Mouse (Mus musculus) gastrocnemius, postnatal 36 days (tissue): ENCODE measurements around the gene Gm4559. TPM values are rescaled to one million over a fixed set of nuclear protein-coding genes. Genes with fewer than 3 reads are reported as not detected.
"Not testable (repeated sequence)": the region's sequence is repeated elsewhere in the genome, so short reads cannot be mapped to it uniquely, and the experiment has no call there.

Experiments used
- DNase-seq, 2 experiments: peaks; one replicate each; pipeline ENCODE4 v3.0.0; 2022
- intact Hi-C: fragments of 180-260 bp; cut with DNase I; formaldehyde crosslinking; loops from one replicate; pipeline ENCODE4 v1.15.1; 2025
- total RNA-seq, 2 experiments: library from RNA; stranded (reverse); gene quantifications; 2 replicates each; pipeline ENCODE4 v1.2.3; 2021

Gene Gm4559
- total RNA-seq, 2 experiments from 2014 or later, result not detected

DNA sequence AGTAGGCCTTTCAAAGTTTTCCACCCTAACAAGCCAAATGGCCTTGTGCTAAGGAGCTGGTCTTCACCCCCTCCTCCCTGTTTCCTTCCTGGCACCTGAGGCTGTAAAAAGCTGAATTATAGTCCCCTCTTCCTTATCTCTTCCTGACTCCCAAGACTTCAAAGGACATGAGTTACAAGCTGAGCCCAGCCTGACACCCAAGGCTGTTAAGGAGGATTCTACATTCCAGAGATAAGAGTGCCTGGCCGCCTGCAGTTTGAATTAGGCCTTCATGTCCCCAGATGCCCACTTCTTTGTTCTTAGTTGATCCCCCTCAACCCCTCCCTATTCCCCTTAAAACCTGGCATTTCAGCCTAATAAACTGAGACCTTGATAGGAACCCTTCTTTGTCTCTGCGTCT lies 8.7 kb upstream of the Gm4559 start:
- intact Hi-C loops, result not testable (repeated sequence)

DNA sequence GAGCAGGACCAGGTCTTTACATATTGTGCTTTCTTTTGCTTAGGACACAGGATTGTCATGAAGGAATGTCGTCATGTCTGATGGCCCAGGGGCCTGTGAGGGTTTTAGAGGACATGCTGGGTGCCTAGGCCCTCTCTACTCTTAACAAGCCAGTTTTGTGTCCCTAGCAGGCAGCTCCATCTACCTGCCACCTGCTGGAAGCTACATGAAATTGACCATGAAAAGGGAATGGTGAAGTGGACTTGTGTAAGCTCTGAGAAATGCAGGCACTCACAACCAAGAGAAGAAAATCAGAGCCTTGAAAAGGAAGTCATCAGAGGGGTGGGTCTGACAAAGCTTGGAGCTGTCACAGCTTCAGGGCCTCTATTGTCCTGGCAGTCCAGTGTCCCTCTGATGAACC lies 5.1 kb upstream of the Gm4559 start:
- intact Hi-C loops, DNase-seq: not testable (repeated sequence)

More for the DNA sequence above, 8.7 kb upstream of the Gm4559 start:
- DNase-seq, result not testable (repeated sequence)

DNA sequence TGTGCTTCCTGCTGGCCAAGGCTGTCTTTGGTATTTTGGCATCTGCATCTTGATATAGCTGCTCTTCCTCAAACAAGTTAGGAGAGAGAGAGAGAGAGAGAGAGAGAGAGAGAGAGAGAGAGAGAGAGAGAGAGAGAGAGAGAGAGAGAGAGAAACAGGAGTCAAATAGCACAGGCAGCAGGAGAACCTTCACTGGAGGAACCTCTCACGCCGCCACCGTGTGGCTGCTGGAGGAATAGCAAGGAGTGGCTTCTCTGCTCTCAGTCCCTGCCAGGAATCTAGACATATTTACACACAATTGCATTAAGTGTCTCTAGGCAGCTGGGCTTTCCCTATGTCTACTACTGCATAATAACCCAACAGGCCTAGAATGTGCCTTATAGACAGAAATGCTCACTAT lies 4.0 kb upstream of the Gm4559 start:
- intact Hi-C loops, result not testable (repeated sequence)
- peak; percentile 37 to 58 for DNase-seq

DNA sequence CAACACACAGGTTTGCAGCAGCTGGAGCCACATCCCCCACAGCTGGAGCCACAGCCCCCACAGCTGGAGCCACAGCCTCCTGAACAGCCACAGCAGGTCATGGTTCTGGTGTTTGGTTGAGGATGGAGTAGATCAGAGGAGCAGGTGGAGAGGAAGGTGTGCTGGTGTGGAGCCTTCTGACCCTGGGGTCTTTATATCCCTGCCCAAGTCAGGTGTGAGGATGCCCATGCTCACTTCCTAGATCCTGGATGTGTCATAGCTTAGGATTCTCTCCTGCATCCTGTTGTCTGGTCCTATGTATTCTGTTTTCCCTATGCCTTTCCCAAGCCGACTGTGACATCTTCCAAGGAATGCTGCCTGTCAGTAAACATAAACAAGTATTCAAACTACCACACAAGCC lies 15.9 kb downstream of the Gm4559 start, which contains the start of gene Gm2431:
Gene Gm2431 (minus strand): TSS at position 101 of the 400 bp plus-strand sequence.
- intact Hi-C loops, DNase-seq: not testable (repeated sequence)

DNA sequence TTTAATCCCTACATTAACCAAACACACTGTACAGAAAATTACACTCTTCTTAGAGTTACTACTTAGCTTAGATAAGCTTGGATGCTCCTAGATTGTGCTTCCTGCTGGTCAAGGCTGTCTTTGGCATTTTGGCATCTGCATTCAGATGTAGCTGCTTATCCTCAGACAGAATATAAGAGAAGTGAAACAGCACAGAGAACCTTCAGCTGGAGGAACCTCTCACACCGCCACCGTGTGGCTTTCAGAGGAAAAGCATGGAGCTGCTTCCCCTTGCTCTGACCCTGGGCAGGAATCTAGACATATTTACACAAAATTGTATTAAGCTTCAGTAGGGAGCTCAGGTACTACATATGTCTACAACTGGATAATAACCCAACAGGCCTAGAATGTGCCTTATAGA lies 18.6 kb downstream of the Gm4559 start:
- no peak for DNase-seq

DNA sequence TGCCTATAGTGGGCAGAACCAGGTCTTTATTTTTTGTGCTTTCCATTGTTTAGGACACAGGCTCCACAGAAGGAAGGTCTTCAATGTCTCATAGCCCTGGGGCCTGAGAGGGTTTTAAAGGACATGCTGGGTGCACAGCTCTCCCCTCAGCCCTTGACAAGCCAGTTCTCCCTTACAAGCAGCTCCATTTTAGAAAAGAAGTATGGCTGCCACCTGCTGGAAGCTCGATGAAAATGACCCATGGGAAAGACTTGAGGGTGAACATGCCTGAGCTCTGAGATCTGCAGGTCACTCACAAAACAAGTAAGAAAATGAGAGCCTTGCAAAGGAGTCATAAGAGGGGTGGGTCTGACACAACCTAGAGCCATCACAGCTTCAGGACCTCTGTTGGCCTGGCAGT lies 24.3 kb downstream of the Gm4559 start:
- intact Hi-C loops, result loop anchor here (1.0 kb wide), 1 partner anchor 104 kb away; no protein-coding TSS in a partner anchor
- DNase-seq, result no peak

More for the DNA sequence above, 18.6 kb downstream of the Gm4559 start:
- intact Hi-C loops, result no loop called here

DNA sequence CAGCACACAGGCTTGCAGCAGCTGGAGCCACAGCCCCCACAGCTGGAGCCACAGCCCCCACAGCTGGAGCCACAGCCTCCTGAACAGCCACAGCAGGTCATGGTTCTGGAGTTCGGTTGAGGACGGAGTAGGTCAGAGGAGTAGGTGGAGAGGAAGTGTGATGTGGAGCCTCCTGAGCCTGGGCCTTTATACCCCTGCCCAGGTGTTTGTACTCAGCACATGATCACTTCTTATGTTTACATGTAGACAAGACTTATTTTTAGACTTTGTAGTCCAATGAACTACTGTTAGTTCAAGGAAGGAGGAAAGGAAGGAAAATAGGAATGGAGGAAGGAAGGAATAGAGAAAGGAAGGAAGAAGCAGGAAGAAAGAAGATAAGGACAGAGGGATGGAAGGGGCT lies 33.2 kb downstream of the Gm4559 start, which contains the start of gene Gm40460:
Gene Gm40460 (minus strand): TSS at position 101 of the 400 bp plus-strand sequence.
- intact Hi-C loops, result no loop called here

DNA sequence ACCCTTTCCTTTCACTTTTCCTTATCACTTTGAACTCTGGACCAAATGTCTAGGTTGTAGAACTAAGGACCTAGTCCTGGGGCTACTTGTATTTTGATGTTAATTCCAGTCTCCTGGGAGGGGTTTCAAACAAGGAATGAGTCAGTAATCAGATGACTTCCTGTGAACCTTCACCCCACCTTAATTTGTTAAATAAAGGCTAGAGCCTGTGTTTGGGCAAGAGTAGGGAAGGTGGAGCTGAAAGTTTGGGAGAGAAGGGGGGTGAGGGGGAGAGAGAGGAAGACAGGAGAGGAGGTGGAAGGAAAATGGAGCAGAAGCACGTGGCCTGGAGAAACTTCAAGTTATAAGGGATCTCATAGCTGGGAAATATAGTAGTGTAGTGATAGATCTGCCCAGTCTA lies 42.6 kb downstream of the Gm4559 start:
- intact Hi-C loops, result no loop called here
- DNase-seq, result no peak

More for the DNA sequence above, 33.2 kb downstream of the Gm4559 start, which contains the start of gene Gm40460:
- no peak for DNase-seq

DNA sequence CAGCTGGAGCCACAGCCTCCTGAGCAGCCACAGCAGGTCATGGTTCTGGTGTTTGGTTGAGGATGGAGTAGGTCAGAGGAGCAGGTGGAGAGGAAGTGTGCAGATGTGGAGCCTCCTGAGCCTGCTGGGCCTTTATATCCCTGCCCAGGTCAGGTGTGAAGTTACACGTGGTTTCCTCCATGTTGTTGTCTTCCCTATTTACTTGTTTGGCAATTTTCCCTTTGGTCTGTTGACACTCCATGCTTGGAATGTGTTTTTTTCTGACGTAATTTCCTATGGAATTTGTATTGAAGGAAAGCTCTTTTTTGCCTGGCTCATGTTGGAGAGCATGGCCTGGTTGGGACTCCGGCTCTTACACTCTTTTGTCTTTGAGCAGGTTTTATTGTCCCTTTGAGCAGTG lies 44.3 kb downstream of the Gm4559 start, which contains the start of gene Krtap5-5:
Gene Krtap5-5 (minus strand): TSS at position 101 of the 400 bp plus-strand sequence.
- intact Hi-C loops, result not testable (repeated sequence)

DNA sequence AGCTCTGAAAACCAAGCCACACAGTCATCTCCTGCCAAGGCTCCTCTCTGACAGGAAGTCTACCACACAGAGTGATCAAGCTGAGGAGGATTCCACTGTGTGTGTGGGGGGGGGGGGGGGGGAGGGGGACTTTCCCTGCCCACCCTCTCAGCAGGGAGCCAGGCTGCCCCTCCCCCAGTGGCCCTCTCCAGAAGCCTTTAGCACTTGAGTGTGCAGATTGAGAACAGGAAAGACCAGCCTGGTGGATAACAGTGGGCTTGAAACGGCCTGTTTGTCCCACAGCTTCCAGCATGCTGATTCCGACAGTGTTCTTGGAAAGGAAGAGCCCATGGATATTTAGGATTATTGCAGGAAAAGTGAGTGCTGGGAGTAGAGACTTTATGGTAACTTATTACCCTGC lies 49.6 kb downstream of the Gm4559 start:
- intact Hi-C loops, result no loop called here
- DNase-seq, result no peak

More for the DNA sequence above, 44.3 kb downstream of the Gm4559 start, which contains the start of gene Krtap5-5:
- not testable (repeated sequence) for DNase-seq

Other genes starting within 250 kb of the Gm4559 start
- 10 to 100 TPM; 40.2 to 43.7 TPM for gene Mob2, start 213.3 kb downstream of the Gm4559 start, total RNA-seq
- gene Dusp8, start 178.5 kb downstream of the Gm4559 start, total RNA-seq, result 10 to 100 TPM; 32.5 to 43.4 TPM
- not detected for gene Gm45618, start 153.6 kb downstream of the Gm4559 start, total RNA-seq
- not detected for gene Gm39115, start 138.3 kb downstream of the Gm4559 start, total RNA-seq
- not detected for gene Gm45337, start 129.8 kb downstream of the Gm4559 start, total RNA-seq
- gene Gm29735, start 117.2 kb downstream of the Gm4559 start, total RNA-seq, result not detected
- gene Gm4553, start 108.6 kb downstream of the Gm4559 start, total RNA-seq, result not detected
- not detected for gene Krtap5-2, start 98.4 kb downstream of the Gm4559 start, total RNA-seq
- gene Gm10153, start 84.0 kb downstream of the Gm4559 start, total RNA-seq, result not detected
- not detected for gene Krtap5-3, start 73.0 kb downstream of the Gm4559 start, total RNA-seq
- gene Gm7579, start 62.5 kb downstream of the Gm4559 start, total RNA-seq, result not detected
- gene Krtap5-5, start 44.4 kb downstream of the Gm4559 start, total RNA-seq, result not detected
- not detected for gene Gm40460, start 33.3 kb downstream of the Gm4559 start, total RNA-seq
- gene Gm2431, start 16.0 kb downstream of the Gm4559 start, total RNA-seq, result not detected
- gene Krtap5-1, start 22.8 kb upstream of the Gm4559 start, total RNA-seq, result not detected
- gene Krtap5-4, start 29.2 kb upstream of the Gm4559 start, total RNA-seq, result not detected
- gene Ifitm10, start 99.4 kb upstream of the Gm4559 start, total RNA-seq, result 1 to 10 TPM; 2.8 to 6.8 TPM
- gene Gm49369, start 108.3 kb upstream of the Gm4559 start, total RNA-seq, result 1 to 10 TPM; 3.9 to 9.2 TPM
- gene Ctsd, start 113.7 kb upstream of the Gm4559 start, total RNA-seq, result 100 to 1,000 TPM; 330 to 388 TPM
- gene Syt8, start 160.5 kb upstream of the Gm4559 start, total RNA-seq, result not detected
- gene Tnni2, start 167.4 kb upstream of the Gm4559 start, total RNA-seq, result over 10,000 TPM; 17,613 to 18,280 TPM
- 10 to 100 TPM; 37.2 to 75.3 TPM for gene Lsp1, start 186.4 kb upstream of the Gm4559 start, total RNA-seq
- over 10,000 TPM; 32,612 to 32,921 TPM for gene Tnnt3, start 224.5 kb upstream of the Gm4559 start, total RNA-seq